Mouse (Mus musculus) macrophage (primary cell): ENCODE data around the gene Lyz1. TPM values are rescaled to one million over a fixed set of nuclear protein-coding genes. Genes with fewer than 3 reads are reported as not detected.
A peak's percentile ranks its signal among the peaks of the same experiment; 100 is the strongest.
"Not testable (repeated sequence)": the region's sequence is repeated elsewhere in the genome, so short reads cannot be mapped to it uniquely, and the experiment has no call there.

ENCODE experiments used
- H3K27ac ChIP-seq: fragments of 350-480 bp; formaldehyde crosslinking; 2 replicates; pipeline ENCODE4 v1.9.0; 2021
- H3K36me3 ChIP-seq: fragments of 350-480 bp; formaldehyde crosslinking; 2 replicates; pipeline ENCODE4 v1.9.0; 2021; ENCODE audit errors: inconsistent target
- H3K4me3 ChIP-seq: fragments of 350-480 bp; formaldehyde crosslinking; 2 replicates; pipeline ENCODE4 v1.9.0; 2021; ENCODE audit errors: inconsistent target
- H3K79me2 ChIP-seq: fragments of 350-480 bp; formaldehyde crosslinking; 2 replicates; pipeline ENCODE4 v1.9.0; 2021; ENCODE audit errors: inconsistent target
- WGBS: methylation state at CpG from one replicate; pipeline ENCODE4 v1.1.7; 2026; ENCODE audit warnings: inconsistent platforms; ENCODE audit not compliant: missing documents; 5-methylcytosine and 5-hydroxymethylcytosine counted together
- polyA plus RNA-seq: library from polyadenylated mRNA; stranded (reverse); fragments of 250-400 nt; gene quantifications from 3 replicates; pipeline ENCODE4 v1.2.4, GENCODE M21; 2018; ENCODE audit warnings: inconsistent platforms

The Lyz1 gene
- polyA plus RNA-seq, 1 experiment from 2014 or later, result 3.4 TPM

GRCm38 (mm10) chr10:117299901-117300520 lies 7.3 kb upstream of the Lyz1 start:
- Histone ChIP-seq H3K79me2 (no peaks in the 10 kb centered on the region), H3K4me3 (no peak overlapping the region), H3K36me3 (no peaks in the 10 kb centered on the region), H3K27ac (peak overlapping the region; percentile 96)
- 59% methylated on average over 4 of the region's 5 CpGs for WGBS

DNA sequence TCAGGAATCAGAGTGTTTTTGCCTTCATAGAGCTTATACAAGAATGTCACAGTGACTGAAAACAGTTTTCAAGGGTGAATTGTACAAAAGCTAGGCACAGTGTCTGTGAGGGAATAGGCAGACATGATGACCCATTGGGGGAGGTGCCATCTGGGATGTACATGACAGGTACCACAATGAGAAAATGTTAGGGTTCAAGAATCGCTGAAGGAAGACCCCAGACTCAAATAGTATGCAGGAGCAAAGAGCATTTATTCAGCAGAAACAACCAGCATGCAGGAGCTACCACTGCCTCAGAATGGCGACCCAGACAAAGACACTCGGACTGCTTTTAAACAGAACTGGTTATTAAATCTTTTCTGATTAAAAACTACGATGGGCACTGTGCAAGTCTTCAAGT lies 6.4 kb upstream of the Lyz1 start:
- Histone ChIP-seq H3K79me2 (no peaks in the 10 kb centered on the region), H3K27ac (no peak overlapping the region; the same call in 1 of the 2 replicates), H3K36me3 (no peaks in the 10 kb centered on the region), H3K4me3 (no peak overlapping the region)
- 98% methylated on average over 4 of the region's 4 CpGs for WGBS

- H3K79me2 ChIP-seq, result no peaks in the 10 kb centered on the region
- WGBS, result 51% methylated on average over 6 of the region's 6 CpGs
- no peak overlapping the region for H3K4me3 ChIP-seq
- H3K36me3 ChIP-seq, result no peaks in the 10 kb centered on the region
- 0 out of 2 replicates have a peak overlapping the region, but pooled peaks have one; percentile 7 for H3K27ac ChIP-seq
Measured at GRCm38 (mm10) chr10:117298336-117298735, 5.7 kb upstream of the Lyz1 start.

GRCm38 (mm10) chr10:117290936-117291335 lies 1.7 kb downstream of the Lyz1 start:
- WGBS, result 91% methylated on average over 6 of the region's 6 CpGs
- not testable (repeated sequence) for H3K27ac ChIP-seq, H3K36me3 ChIP-seq, H3K4me3 ChIP-seq
- peaks cover 12% of the 10 kb centered on the region; the same call in 1 of the 2 replicates for H3K79me2 ChIP-seq

DNA sequence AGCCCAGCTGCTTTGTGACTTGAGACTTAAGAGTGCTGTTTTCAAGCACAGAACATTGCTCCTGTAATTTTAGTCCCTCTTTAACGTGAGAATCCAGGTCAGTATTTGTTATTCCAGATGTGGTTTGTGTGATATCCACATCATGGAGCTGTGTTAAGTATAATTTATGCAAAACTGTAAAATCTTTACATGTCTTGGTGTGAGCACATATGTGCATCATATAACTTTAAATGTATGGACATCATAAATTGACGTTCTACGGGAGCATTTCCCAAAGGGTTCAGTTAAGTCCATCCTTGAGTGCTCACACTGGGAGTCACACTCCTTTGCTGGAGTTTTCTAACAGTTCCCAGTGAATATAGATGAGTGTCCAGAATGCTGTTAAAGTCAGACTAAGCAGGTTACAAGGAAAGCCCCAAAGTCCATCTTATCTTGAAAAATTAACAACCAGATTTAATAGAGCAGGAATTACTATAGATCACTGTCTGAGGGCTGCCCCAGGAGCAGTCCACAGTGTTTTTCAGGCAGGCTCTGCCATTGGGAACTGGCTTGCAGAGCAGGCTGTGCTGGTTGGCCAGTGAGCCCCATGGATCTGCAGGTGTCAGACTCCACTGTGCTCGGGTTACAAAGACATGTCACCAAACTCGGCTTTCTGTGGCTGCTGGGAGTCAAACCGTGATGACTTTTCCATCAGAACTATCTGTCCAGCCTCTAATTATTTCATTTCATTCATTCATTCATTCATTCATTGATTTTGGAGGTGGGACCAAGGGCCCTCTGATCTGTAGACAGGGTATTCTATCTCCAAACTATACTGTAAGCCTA lies 2.4 kb downstream of the Lyz1 start:
- Histone ChIP-seq H3K79me2 (peaks cover 12% of the 10 kb centered on the region; the same call in 1 of the 2 replicates), H3K4me3 (no peak overlapping the region), H3K36me3 (no peaks in the 10 kb centered on the region), H3K27ac (no peak overlapping the region)
- WGBS, result 88% methylated on average over 6 of the region's 6 CpGs

DNA sequence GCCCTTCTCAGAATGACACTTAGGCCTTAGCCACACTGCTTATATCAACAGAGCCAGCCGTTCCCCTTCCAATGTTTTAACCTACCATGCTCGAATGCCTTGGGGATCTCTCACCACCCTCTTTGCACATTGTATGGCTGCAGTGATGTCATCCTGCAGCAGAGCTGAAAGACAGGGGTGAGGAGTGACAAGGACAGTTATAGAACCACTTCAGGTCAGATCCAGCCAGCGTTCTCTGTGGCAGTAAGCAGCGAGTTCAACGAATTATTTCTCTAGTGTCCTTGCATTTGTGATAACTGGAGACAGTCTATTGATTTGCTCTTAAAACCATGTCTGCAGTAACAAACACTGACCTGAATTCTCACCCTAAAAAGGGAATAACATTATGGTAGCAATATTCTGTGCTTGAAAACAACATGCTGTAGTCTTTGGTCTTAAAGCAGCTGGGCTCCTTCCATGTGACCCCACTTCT lies 3.6 kb downstream of the Lyz1 start:
- Histone ChIP-seq H3K79me2 (peaks cover 15% of the 10 kb centered on the region; the same call in 1 of the 2 replicates), H3K27ac (peak overlapping the region; percentile 92)
- 90% methylated on average over 4 of the region's 5 CpGs for WGBS
- not testable (repeated sequence) for H3K4me3 ChIP-seq, H3K36me3 ChIP-seq

GRCm38 (mm10) chr10:117288197-117289033 lies 4.3 kb downstream of the Lyz1 start:
- peak overlapping the region; percentile 92 for H3K27ac ChIP-seq
- no peaks in the 10 kb centered on the region for H3K36me3 ChIP-seq
- no peak overlapping the region for H3K4me3 ChIP-seq
- peaks cover 22% of the 10 kb centered on the region; the same call in 1 of the 2 replicates for H3K79me2 ChIP-seq
- 66% methylated on average over 9 of the region's 9 CpGs for WGBS

DNA sequence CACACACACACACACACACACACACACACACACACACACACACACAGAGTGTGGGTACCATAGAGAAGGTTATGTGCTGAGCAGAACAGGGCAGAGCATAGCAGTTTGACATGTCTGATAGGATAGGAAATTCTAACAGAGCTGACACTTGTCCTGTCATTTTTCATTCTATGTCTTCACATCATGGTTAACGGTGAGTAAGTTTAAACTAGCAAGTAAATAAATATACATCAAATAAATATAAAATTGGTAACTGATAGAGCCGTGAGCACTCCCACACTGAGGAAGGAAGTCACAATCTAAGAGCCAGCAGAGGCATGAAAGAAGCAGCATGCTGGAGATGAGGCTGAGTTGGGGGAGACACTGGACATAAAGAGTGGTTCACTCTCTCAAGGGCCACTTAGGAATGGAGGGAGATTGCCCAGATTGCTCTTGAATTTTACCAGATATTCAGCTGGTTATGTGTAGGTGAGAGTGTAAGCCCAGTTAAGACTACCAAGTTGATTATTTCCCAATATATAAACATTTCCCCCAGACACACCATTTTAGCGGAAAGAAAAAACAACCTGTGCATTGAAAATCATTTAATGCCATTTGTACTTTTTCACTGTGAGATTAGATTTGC lies 5.3 kb downstream of the Lyz1 start:
- WGBS, result 71% methylated on average over 3 of the region's 3 CpGs
- no peak overlapping the region for H3K4me3 ChIP-seq
- H3K36me3 ChIP-seq, result no peaks in the 10 kb centered on the region
- H3K27ac ChIP-seq, result peak overlapping the region; percentile 92
- H3K79me2 ChIP-seq, result peaks cover 32% of the 10 kb centered on the region; the same call in 1 of the 2 replicates

DNA sequence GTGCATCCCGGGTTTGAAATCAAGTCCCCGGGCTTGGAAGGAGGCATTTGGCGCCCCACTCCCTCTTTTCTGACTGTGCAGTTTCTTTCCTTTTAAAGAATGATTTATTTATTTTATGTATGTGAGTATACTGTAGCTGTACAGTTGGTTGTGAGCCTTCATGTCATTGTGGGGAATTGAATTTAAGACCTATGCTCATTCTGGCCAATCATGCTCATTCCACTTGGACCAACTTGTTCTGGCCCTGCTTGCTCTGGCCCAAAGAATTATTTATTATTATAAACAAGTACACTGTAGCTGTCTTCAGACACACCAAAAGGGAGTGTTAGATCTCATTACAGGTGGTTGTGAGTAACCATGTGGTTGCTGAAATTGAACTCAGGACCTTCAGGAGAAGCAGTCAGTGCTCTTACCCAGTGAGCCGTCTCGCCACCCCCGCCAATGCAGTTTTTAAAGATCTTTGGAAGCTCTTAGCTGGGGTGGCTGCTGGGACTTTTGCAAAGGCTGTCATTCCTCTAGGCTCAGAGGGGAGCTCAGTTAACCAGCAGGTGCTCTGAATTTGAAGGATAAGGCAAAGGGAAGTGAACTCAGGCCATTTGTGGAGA lies 6.2 kb downstream of the Lyz1 start:
- Histone ChIP-seq H3K79me2 (peaks cover 40% of the 10 kb centered on the region), H3K27ac (peak overlapping the region; percentile 92), H3K4me3 (no peak overlapping the region), H3K36me3 (no peaks in the 10 kb centered on the region)
- 95% methylated on average over 6 of the region's 6 CpGs for WGBS

GRCm38 (mm10) chr10:117285584-117285983 lies 7.1 kb downstream of the Lyz1 start:
- H3K4me3 ChIP-seq, H3K36me3 ChIP-seq: not testable (repeated sequence)
- no CpG with 5 or more reads among the region's 7 CpGs for WGBS
- H3K27ac ChIP-seq, result peak overlapping the region; percentile 92
- peaks cover 48% of the 10 kb centered on the region for H3K79me2 ChIP-seq

DNA sequence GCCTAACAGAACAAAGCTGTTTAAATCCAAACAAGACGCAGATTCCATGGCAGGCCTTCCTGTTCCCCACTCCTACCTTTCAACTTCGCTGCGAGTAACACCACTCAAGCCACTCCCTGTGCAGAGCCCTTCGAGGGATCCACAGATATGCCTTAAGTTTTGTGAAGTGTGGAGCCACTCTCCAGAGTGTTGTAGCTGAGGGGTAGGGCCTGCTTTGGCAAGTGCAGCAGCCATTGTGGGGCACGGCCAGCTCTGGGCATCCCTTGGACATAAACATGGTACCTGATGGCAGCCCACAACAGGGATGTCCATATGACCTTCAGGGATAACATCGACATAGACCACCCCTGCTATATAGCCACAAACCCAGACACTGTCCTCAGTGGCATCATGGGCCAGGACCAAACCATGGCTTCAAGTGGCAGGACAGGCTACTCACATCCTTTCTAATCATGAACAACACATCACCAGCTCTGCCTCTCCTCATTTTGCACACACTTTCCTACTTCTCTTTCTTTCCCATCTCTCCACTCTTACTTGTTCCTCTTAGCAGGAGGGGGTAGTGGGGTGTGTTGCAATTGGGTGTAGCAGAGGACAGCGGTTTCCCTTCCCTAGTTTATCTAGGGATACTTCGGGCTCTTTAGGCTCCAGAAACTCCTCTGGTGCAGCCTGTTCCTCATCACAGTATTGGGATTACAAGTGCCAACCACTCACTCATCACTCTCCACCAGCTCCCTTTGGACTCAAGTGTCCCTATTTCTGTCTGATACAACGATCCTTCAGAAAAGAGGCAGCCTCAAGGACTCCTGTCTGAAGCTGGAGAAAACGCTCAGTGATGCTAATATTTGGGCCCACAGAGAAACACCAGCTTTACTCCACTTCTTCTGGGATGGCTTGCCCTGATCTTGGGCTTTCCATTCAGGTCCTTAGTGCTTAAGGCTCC lies 7.8 kb downstream of the Lyz1 start:
- H3K27ac ChIP-seq, result peak overlapping the region; percentile 92
- H3K79me2 ChIP-seq, result peaks cover 56% of the 10 kb centered on the region
- H3K4me3 ChIP-seq, result no peak overlapping the region
- H3K36me3 ChIP-seq, result no peaks in the 10 kb centered on the region
- WGBS, result 63% methylated on average over 8 of the region's 10 CpGs

- H3K4me3 ChIP-seq, result no peak overlapping the region
- H3K36me3 ChIP-seq, result no peaks in the 10 kb centered on the region
- H3K79me2 ChIP-seq, result peaks cover 60% of the 10 kb centered on the region
- 93% methylated on average over 7 of the region's 7 CpGs for WGBS
- peak overlapping the region; percentile 92 for H3K27ac ChIP-seq
Measured at GRCm38 (mm10) chr10:117283871-117284577, 8.6 kb downstream of the Lyz1 start.
